Mouse (Mus musculus): ENCODE results near the gene Zfp990. TPM values are rescaled to one million over a fixed set of nuclear protein-coding genes. Genes with fewer than 3 reads are reported as not detected.
"Not testable (repeated sequence)": the region's sequence is repeated elsewhere in the genome, so short reads cannot be mapped to it uniquely, and the experiment has no call there.

The Zfp990 gene
- 0.33 TPM in 1 of 2 replicates, not detected in the other for polyA plus RNA-seq (2012; rRNA removed)

GRCm38 (mm10) chr4:145510459-145510858, at the start of gene Zfp990:
Gene Zfp990, plus strand, starts transcription at chr4:145510759.
- not testable (repeated sequence) for DNase-seq (ENCODE audit: low read depth)

DNA sequence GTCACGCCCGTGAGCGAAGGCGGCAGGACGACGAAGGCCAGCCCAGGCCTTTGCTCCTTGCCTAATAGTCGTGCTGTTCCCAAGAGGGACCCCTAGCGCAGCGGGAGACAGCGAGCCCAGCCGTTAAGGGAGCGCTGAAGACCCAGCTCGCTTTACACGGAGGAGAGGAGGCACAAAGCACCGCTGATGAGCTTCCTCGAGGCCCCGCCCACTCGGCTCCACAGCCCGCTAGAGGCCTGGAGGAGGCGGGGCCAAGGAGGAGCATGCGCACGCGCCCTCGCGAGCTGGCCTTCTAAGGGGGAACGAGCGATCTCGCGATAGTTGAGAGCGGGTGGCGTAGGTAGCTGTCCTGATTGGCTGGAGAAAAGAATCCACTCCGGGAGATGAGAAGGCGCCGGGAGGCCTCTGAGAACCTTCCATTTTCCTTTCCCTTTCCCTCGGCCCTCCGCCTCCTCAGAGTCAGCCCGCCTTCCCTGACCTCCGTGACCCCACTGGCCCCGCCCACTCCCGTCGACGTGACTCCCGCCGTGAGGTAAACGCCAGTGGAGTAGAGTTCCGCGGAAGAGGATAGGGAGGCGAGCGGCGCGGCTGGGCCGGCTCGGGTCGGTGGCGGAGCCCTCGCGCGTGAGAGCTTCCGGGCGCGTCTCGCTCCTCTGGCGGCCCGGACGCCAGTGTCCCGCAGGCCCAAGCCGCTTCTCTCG, 46.9 kb upstream of the Zfp990 start:
- DNase-seq (ENCODE audit: low read depth) = not testable (repeated sequence)

DNA sequence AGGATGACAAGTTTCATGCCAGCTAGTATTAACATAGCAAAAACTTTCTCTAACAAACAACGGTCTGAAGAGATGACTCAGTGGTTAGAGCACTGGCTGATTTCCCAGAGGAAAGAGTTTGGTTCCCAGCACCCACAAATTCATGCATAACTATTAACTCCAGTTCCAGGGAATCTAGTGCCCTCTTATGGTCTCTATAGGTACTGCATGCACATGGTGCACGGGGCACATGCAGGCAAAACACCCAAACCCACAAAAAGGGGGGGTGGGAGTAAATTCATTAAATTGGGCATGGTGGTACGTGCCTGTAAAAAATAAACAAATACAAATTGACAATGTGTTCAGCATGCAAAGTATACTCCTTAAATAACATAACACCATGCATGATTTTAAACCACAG, 32.4 kb upstream of the Zfp990 start:
- DNase-seq (ENCODE audit: low read depth) = no peak

GRCm38 (mm10) chr4:145480699-145481098, 29.9 kb upstream of the Zfp990 start:
- DNase-seq (ENCODE audit: low read depth) = not testable (repeated sequence)

DNA sequence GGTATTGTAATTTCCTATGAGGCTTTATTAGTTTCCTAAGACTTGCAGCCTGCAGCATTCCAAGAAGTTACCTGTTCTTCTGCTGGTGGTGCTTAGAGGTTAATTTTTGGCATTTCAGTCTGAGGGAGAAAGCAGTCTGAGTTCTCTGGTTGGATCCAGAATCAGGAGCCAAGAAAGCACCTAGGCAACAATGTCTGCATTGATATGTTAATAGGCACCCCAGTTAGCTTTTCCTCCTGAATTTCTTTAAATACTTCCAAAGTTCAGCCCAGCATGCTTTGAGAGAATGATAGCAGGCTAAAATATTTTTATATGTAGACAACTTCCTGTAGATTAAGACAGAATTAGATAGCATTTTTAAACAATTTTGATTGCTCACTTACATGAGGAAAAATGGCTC, 21.2 kb upstream of the Zfp990 start:
- no peak for DNase-seq (ENCODE audit: low read depth)

DNA sequence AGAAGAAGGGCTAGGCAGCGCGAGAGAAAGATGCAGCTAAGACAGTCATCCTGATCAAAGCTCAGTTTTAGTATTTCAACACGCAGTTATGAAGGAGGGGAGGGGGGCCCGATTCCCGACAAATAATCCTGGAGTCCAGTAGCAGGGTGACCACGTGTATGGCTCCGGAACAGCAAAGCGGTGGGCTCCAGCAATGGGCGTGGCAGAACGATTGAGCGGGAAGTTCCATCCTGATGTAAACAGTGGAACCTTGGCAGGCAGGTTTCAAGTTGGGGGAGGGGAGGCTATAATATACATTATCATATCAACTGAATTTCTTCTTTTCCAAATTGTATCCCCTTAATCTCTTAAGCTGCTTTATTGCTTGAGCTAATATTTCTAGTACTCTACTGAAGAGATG, 18.4 kb upstream of the Zfp990 start:
- DNase-seq (ENCODE audit: low read depth) = no peak

DNA sequence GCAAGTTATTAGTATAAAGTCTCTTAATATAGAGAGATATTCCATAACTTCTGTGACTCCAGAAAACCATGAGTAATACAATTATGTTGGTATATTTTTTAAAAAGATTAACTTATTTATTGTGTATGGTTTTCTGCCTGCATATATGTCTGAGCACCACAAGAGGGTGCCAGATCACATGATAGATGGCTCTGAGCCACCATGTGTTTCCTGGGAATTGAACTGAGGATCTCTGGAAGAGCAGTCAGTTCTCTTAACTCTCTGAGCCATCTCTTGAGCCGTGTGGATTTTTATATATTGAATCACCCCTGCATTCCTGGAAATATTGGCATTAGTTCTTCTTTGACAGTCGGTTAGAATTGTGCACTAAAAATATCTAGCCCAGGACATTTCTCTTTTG, 17.2 kb upstream of the Zfp990 start:
- DNase-seq (ENCODE audit: low read depth) = not testable (repeated sequence)

- not testable (repeated sequence) for DNase-seq (ENCODE audit: low read depth)
Measured at GRCm38 (mm10) chr4:145514637-145515036, 4.1 kb downstream of the Zfp990 start.

DNA sequence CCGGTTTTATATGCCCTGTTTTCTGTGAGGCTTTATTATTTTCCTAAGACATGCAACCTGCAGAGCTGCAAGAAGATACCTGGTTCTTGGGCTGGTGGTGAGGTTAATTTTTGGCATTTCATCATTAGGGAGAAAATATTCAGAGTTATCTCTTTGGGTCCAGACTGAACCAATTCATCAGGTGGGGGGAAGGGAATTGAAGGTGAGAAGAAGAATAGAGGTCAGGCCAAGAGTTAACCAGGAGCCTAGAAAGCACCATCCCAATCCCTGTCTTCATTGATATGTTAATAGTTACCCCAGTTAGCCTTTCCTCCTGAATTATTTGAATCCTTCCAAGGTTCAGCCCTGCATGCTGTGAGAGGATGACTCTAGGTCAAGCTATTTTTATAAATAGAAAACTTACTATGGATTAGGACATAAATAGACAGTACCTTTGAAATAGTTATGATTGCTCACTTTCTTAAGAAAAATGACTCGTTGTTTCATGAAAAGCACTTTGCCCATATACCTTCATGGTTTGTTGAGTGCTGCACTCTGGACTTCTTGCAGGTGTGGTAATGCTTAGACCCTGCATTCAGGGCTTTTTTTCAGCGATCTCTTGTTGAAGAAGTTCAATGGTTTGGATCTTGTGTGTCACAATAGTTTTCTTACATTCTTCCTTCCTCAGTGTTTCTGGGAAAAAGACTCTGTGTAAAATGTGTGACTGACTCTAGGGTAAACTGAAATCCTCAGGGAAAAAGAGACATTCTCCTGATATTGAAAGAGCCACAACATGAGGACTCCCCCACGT, 5.4 kb downstream of the Zfp990 start:
- DNase-seq (ENCODE audit: low read depth) = not testable (repeated sequence)

DNA sequence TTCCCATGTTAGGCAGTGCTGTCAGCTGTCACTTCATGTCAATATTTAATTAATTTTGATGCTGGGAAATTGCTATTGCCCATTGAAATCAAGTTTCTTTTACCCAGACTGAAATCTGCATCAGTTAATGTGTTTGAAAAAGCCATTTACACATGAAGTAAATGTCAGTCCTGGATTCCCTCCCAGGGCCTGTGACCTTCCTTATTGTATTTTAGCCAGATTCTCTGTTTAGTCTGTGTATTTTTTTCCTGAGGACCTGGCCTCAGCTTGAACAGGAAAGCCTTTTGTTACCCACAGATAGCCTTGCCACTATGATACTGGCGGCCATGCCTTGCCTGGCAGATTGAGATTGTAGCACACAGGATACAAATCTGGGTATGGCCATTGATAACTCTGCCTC, 6.8 kb downstream of the Zfp990 start:
- DNase-seq (ENCODE audit: low read depth) = not testable (repeated sequence)

GRCm38 (mm10) chr4:145543861-145544260, 33.3 kb downstream of the Zfp990 start:
- not testable (repeated sequence) for DNase-seq (ENCODE audit: low read depth)

DNA sequence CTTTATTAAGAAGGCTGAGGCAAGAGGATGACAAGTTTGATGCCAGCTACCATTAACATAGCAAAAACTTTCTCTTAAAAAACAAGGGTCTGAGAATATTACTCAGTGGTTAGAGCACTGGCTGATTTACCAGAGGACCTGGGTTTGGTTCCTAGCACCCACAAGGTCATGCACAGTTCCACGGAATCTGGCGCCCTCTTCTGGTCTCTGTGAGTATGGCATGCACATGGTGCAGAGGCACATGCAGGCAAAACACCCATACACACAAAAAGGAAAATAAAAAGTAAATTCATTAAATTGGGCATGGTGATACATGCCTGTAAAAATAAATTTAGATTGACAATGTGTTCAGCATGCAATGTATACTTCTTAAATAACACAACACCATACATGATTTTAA, 34.5 kb downstream of the Zfp990 start:
- DNase-seq (ENCODE audit: low read depth) = not testable (repeated sequence)

GRCm38 (mm10) chr4:145545734-145546349, 35.3 kb downstream of the Zfp990 start:
- DNase-seq (ENCODE audit: low read depth) = not testable (repeated sequence)

DNA sequence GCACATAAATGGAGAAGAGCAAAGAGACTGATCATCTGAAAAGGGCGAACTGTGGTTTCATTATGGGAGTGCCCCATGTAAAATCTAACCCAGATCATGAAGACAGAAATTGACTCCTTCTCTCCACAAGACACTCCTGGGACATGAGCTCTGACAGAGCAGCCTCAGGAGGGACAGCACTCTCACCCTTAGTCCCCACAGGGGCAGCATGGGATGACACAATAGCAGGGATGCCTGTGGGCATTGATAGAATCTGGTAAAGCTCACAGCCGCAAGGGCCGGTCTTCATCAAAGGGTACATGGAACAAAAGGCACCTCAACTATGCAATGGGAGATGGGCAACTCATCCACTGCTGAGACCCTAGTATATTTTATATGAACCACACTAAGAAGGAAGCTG, 35.9 kb downstream of the Zfp990 start:
- not testable (repeated sequence) for DNase-seq (ENCODE audit: low read depth)

DNA sequence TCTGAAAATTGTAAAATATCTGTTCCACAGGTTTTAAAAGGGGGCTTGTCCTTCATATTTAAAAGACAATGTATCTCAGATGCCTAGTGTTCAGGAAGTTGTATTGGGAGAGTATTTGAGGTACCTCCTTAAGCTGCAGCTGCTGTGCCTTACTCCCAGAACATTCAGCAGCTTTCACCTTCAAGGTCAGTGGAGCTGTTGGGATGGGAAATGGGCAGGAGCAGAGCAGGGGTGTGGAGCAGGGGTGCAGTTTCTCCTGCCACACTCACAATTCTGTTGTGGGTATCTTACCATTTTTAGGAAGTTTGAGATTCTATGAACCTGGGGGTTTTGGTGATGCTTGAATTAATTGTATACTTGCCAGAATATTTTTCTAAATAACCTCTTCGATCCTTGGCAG, 46.1 kb downstream of the Zfp990 start:
- no peak for DNase-seq (ENCODE audit: low read depth)

GRCm38 (mm10) chr4:145559505-145560099, 49.0 kb downstream of the Zfp990 start:
- no peak for DNase-seq (ENCODE audit: low read depth)

DNA sequence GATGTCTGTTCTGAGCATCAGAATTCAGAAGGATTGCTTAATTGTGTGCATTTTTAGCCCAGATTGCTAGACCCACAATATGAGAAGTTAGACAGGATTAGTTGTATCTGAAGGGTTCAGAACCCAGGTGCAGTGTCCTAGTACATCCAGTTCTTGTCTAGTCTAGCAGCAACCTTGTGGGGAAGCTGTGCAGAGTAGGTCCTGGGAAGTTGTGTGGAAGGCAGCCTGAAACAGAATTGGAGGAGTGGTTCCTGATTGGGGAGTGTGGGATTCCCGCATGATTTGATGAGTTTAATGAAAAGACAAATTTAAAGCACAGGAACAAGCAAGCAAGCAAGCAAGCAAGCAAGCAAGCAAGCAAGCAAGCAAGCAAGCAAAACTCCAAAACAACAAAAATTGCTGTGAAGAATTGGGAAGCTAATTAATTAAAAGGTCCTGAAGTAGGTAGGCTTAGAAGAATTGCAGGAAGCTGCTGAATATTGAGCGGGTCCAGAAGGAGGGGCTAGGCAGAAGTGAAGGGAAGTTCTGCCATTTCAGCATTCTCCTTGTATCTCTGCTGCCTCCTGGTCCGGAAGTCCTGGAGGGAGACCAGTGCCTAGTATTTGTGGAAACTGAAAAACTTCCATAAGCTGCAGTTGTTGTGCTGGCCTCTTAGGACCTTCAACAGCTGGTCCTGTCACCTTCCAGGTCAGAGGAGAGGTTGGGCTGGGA, 53.7 kb downstream of the Zfp990 start:
- no peak for DNase-seq (ENCODE audit: low read depth)

GRCm38 (mm10) chr4:145570461-145570860, 59.9 kb downstream of the Zfp990 start:
- not testable (repeated sequence) for DNase-seq (ENCODE audit: low read depth)

GRCm38 (mm10) chr4:145576623-145577022, 66.1 kb downstream of the Zfp990 start:
- DNase-seq (ENCODE audit: low read depth) = not testable (repeated sequence)

DNA sequence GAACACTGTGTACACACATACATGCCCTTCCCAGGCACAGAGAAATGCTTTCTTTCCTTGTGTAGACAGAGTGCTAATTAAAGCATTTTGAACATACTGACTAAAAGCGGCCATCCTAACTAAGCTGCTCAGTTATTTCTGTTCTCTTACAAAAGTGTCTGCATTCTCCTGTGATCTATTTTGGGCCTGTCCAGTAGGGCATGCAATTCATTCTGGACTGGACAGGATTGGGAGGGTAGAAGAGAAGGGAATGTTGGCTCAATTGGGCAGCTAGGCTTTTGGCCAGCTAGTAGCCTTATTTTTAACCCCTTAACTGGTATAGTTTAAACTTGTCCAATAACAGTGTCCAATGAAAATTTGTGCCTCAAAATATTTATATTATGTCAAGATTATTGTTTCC, 69.8 kb downstream of the Zfp990 start:
- DNase-seq (ENCODE audit: low read depth) = not testable (repeated sequence)

- DNase-seq (ENCODE audit: low read depth) = peak; percentile 1
Measured at GRCm38 (mm10) chr4:145585078-145585477, 74.5 kb downstream of the Zfp990 start, which contains the start of gene Gm13212. Gene Gm13212, plus strand, starts transcription at chr4:145585166.

All from gonadal fat pad, adult 2 months (tissue).